Mouse (Mus musculus): ENCODE measurements around the gene Sync. TPM values are rescaled to one million over a fixed set of nuclear protein-coding genes. Genes with fewer than 3 reads are reported as not detected.

Sync gene
- polyA plus RNA-seq, 1 experiment from 2014 or later = 3.3 TPM

GRCm38 (mm10) chr4:129292831-129293230 lies 5.4 kb downstream of the Sync start:
- no peak for ATAC-seq (ENCODE audit: low FRiP score, low read depth)
- H3K36me3 ChIP-seq = no peaks in the 10 kb centered on the region
- no peak overlapping the region for H3K4me3 ChIP-seq
- no peaks in the 10 kb centered on the region for H3K9me3 ChIP-seq
- H3K4me2 ChIP-seq (replicated peaks) = no peak overlapping the region
- peaks cover 11% of the 10 kb centered on the region for H3K4me1 ChIP-seq
- WGBS = 65% methylated on average over 7 of the region's 7 CpGs
- peaks cover 10% of the 10 kb centered on the region for H3K27me3 ChIP-seq
- no peak overlapping the region for H3K27ac ChIP-seq
- H3K9ac ChIP-seq = no peak overlapping the region

GRCm38 (mm10) chr4:129293702-129294101 lies 6.3 kb downstream of the Sync start:
- ATAC-seq (ENCODE audit: low FRiP score, low read depth) = no peak
- Histone ChIP-seq H3K4me1 (peaks cover 19% of the 10 kb centered on the region), H3K27me3 (peaks cover 1% of the 10 kb centered on the region; the same call in 1 of the 2 replicates), H3K9me3 (no peaks in the 10 kb centered on the region), H3K27ac (no peak overlapping the region), H3K4me3 (no peak overlapping the region), H3K9ac (no peak overlapping the region), H3K36me3 (no peaks in the 10 kb centered on the region), H3K4me2 (replicated peaks) (peak overlapping the region; percentile 37)
- 26% methylated on average over 16 of the region's 16 CpGs for WGBS

GRCm38 (mm10) chr4:129295188-129295587 lies 7.8 kb downstream of the Sync start:
- peaks cover 24% of the 10 kb centered on the region for H3K4me1 ChIP-seq
- no peaks in the 10 kb centered on the region for H3K36me3 ChIP-seq
- 81% methylated on average over 2 of the region's 2 CpGs for WGBS
- H3K4me2 ChIP-seq (replicated peaks) = no peak overlapping the region
- no peaks in the 10 kb centered on the region for H3K27me3 ChIP-seq
- H3K4me3 ChIP-seq = no peak overlapping the region
- H3K27ac ChIP-seq = no peak overlapping the region
- no peak overlapping the region for H3K9ac ChIP-seq
- peaks cover 4% of the 10 kb centered on the region; the same call in 1 of the 2 replicates for H3K9me3 ChIP-seq
- no peak for ATAC-seq (ENCODE audit: low FRiP score, low read depth)

DNA sequence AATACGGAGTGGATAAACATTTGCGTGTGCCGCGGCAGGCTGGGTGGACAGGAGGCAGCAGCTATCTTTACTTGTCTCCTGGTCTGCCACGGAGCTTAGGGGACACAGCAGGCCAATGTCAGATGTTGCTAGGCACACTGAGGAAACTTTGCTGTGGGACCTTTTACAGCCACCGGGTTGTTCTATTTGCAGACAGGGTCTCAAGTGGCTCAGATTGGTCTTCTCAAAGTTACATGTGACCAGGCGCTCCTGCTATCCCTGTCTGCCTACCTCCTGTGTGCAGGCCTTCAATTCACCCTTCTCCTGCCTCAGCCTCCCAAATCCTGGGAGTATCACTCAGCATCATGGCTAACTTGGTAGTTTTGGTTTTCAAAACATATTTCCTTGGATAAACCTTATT lies 8.6 kb downstream of the Sync start:
- no peak for ATAC-seq (ENCODE audit: low FRiP score, low read depth)
- peaks cover 24% of the 10 kb centered on the region for H3K4me1 ChIP-seq
- H3K4me2 ChIP-seq (replicated peaks) = no peak overlapping the region
- no peaks in the 10 kb centered on the region for H3K27me3 ChIP-seq
- H3K9me3 ChIP-seq = peaks cover 4% of the 10 kb centered on the region
- no peaks in the 10 kb centered on the region for H3K36me3 ChIP-seq
- no peak overlapping the region for H3K27ac ChIP-seq
- WGBS = 88% methylated on average over 7 of the region's 7 CpGs
- no peak overlapping the region for H3K9ac ChIP-seq
- no peak overlapping the region for H3K4me3 ChIP-seq

DNA sequence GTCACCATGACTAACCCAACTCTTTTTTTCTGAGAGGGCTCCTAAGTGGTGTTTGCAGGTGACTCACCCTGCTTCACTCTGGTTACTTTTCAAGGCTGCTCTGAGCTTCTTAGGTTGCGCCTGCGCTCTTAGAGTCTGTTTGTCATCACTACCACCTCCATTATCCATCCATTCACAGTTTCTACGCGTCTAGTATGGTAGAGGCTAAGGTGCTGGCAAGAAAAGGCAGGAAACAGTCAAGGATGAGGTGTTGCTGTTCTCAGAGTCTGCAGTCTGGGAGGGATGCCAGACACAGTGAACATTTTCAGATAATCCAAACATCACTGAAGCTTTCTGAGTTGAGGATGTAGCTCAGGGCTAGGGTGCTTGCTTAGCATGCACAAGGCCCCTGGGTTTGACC lies 10.3 kb downstream of the Sync start:
- WGBS = 79% methylated on average over 4 of the region's 4 CpGs
- peak; percentile 21; the same call in 1 of the 2 replicates for ATAC-seq (ENCODE audit: low FRiP score, low read depth)
- Histone ChIP-seq H3K27me3 (no peaks in the 10 kb centered on the region), H3K27ac (no peak overlapping the region), H3K9me3 (peaks cover 10% of the 10 kb centered on the region), H3K4me2 (replicated peaks) (no peak overlapping the region), H3K36me3 (peaks cover 3% of the 10 kb centered on the region; the same call in 1 of the 2 replicates), H3K4me3 (no peak overlapping the region), H3K9ac (no peak overlapping the region), H3K4me1 (peaks cover 24% of the 10 kb centered on the region)

DNA sequence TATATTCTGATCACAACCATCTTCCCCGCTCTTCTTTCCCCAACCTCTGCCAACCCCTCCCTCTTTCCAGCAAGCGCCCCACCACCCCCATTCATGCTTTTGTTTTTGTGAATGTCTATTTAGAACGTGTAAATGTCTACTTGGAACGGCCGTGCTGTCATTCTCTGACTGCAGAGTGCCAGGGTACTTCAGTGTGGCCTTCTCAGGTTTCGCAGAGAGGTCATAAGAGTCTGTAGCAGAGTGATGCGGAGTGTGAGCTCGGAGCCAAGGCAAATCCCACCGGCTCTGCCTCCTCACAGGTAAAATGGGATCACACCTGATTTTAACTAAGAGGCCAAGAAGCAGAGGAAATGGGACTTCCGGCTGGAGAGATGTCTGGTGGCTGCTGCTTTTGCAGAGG lies 11.7 kb downstream of the Sync start:
- H3K9me3 ChIP-seq = peaks cover 10% of the 10 kb centered on the region
- WGBS = 47% methylated on average over 10 of the region's 10 CpGs
- no peak for ATAC-seq (ENCODE audit: low FRiP score, low read depth)

GRCm38 (mm10) chr4:129303401-129303800 lies 16.0 kb downstream of the Sync start:
- Histone ChIP-seq H3K9me3 (peaks cover 10% of the 10 kb centered on the region), H3K4me3 (no peak overlapping the region), H3K9ac (no peak overlapping the region), H3K27me3 (no peaks in the 10 kb centered on the region), H3K27ac (no peak overlapping the region), H3K4me2 (replicated peaks) (no peak overlapping the region), H3K36me3 (peaks cover 31% of the 10 kb centered on the region), H3K4me1 (peaks cover 8% of the 10 kb centered on the region; the same call in 1 of the 2 replicates)
- WGBS = 68% methylated on average over 5 of the region's 5 CpGs
- ATAC-seq (ENCODE audit: low FRiP score, low read depth) = 0 out of 2 replicates have a peak, but pooled peaks have one; percentile 13

More for the DNA sequence above, 11.7 kb downstream of the Sync start:
- H3K4me2 ChIP-seq (replicated peaks) = no peak overlapping the region
- H3K4me1 ChIP-seq = peaks cover 14% of the 10 kb centered on the region; the same call in 1 of the 2 replicates
- H3K27me3 ChIP-seq = no peaks in the 10 kb centered on the region
- H3K27ac ChIP-seq = no peak overlapping the region
- H3K36me3 ChIP-seq = peaks cover 3% of the 10 kb centered on the region; the same call in 1 of the 2 replicates
- no peak overlapping the region for H3K4me3 ChIP-seq
- H3K9ac ChIP-seq = no peak overlapping the region

GRCm38 (mm10) chr4:129303816-129304215 lies 16.4 kb downstream of the Sync start:
- WGBS = 90% methylated on average over 9 of the region's 9 CpGs
- Histone ChIP-seq H3K27ac (no peak overlapping the region), H3K4me3 (no peak overlapping the region), H3K9ac (no peak overlapping the region), H3K4me2 (replicated peaks) (no peak overlapping the region), H3K36me3 (peaks cover 35% of the 10 kb centered on the region), H3K4me1 (peaks cover 5% of the 10 kb centered on the region; the same call in 1 of the 2 replicates), H3K27me3 (no peaks in the 10 kb centered on the region), H3K9me3 (peaks cover 10% of the 10 kb centered on the region)
- peak; percentile 10; the same call in 1 of the 2 replicates for ATAC-seq (ENCODE audit: low FRiP score, low read depth)

GRCm38 (mm10) chr4:129304306-129304705 lies 16.9 kb downstream of the Sync start:
- H3K9ac ChIP-seq = no peak overlapping the region
- peaks cover 10% of the 10 kb centered on the region for H3K9me3 ChIP-seq
- no peak overlapping the region for H3K4me3 ChIP-seq
- 0 out of 2 replicates have a peak, but pooled peaks cover 1% of the 10 kb centered on the region for H3K4me1 ChIP-seq
- H3K27me3 ChIP-seq = no peaks in the 10 kb centered on the region
- H3K27ac ChIP-seq = no peak overlapping the region
- 59% methylated on average over 1 of the region's 1 CpGs for WGBS
- ATAC-seq (ENCODE audit: low FRiP score, low read depth) = peak; percentile 19; the same call in 1 of the 2 replicates
- peaks cover 40% of the 10 kb centered on the region for H3K36me3 ChIP-seq
- no peak overlapping the region for H3K4me2 ChIP-seq (replicated peaks)

DNA sequence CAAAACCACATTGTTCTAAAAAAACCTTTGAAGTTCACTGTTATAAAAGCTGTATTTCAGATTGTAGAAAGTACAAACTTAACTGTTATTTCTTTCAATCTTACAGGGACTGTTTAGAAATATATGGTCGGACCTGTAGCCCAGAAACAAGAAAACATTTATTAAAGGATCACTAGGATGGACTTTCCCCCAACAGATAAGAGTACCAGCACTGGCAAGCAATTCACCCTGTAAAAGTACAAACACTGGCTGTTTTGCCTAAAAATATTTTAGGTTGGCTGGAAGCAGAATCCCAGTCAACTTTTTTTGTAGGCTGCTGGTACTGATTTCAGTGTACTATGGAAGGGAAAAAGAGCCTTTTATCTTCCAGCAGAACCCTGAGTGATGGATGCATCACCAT lies 20.5 kb downstream of the Sync start:
- no peaks in the 10 kb centered on the region for H3K4me1 ChIP-seq
- H3K27ac ChIP-seq = no peak overlapping the region
- no peak for ATAC-seq (ENCODE audit: low FRiP score, low read depth)
- H3K27me3 ChIP-seq = no peaks in the 10 kb centered on the region
- H3K36me3 ChIP-seq = peaks cover 68% of the 10 kb centered on the region
- WGBS = 91% methylated on average over 1 of the region's 1 CpGs
- H3K4me2 ChIP-seq (replicated peaks) = no peak overlapping the region
- no peak overlapping the region for H3K4me3 ChIP-seq
- H3K9me3 ChIP-seq = no peaks in the 10 kb centered on the region
- no peak overlapping the region for H3K9ac ChIP-seq

GRCm38 (mm10) chr4:129313886-129314285 lies 26.5 kb downstream of the Sync start:
- H3K4me3 ChIP-seq = no peak overlapping the region
- WGBS = 84% methylated on average over 3 of the region's 3 CpGs
- no peaks in the 10 kb centered on the region for H3K9me3 ChIP-seq
- H3K9ac ChIP-seq = no peak overlapping the region
- peaks cover 92% of the 10 kb centered on the region for H3K36me3 ChIP-seq
- H3K4me2 ChIP-seq (replicated peaks) = no peak overlapping the region
- H3K27me3 ChIP-seq = no peaks in the 10 kb centered on the region
- no peak overlapping the region for H3K27ac ChIP-seq
- no peak for ATAC-seq (ENCODE audit: low FRiP score, low read depth)
- no peaks in the 10 kb centered on the region for H3K4me1 ChIP-seq

GRCm38 (mm10) chr4:129320876-129321275 lies 33.5 kb downstream of the Sync start:
- Histone ChIP-seq H3K9me3 (no peaks in the 10 kb centered on the region), H3K4me2 (replicated peaks) (no peak overlapping the region), H3K27ac (no peak overlapping the region), H3K9ac (no peak overlapping the region), H3K36me3 (peaks cover 89% of the 10 kb centered on the region), H3K4me1 (no peaks in the 10 kb centered on the region), H3K4me3 (no peak overlapping the region), H3K27me3 (no peaks in the 10 kb centered on the region)
- WGBS = 90% methylated on average over 1 of the region's 1 CpGs
- ATAC-seq (ENCODE audit: low FRiP score, low read depth) = no peak

GRCm38 (mm10) chr4:129322042-129322441 lies 34.6 kb downstream of the Sync start:
- Histone ChIP-seq H3K27me3 (no peaks in the 10 kb centered on the region), H3K9ac (no peak overlapping the region), H3K4me3 (no peak overlapping the region), H3K9me3 (no peaks in the 10 kb centered on the region), H3K4me1 (0 out of 2 replicates have a peak, but pooled peaks cover 2% of the 10 kb centered on the region), H3K36me3 (peaks cover 87% of the 10 kb centered on the region), H3K27ac (no peak overlapping the region), H3K4me2 (replicated peaks) (no peak overlapping the region)
- WGBS = 91% methylated on average over 5 of the region's 5 CpGs
- no peak for ATAC-seq (ENCODE audit: low FRiP score, low read depth)

Data from limb, embryonic 13.5 days (tissue).